Mouse (Mus musculus) liver, embryonic 12.5 days (tissue): ENCODE measurements around the gene Fra10ac1. TPM values are rescaled to one million over a fixed set of nuclear protein-coding genes. Genes with fewer than 3 reads are reported as not detected.
A peak's percentile ranks its signal among the peaks of the same experiment; 100 is the strongest.

Experiments
- ATAC-seq: fragments of 200-750 bp; cut with Nextera tagmentation; 2 replicates; pipeline ENCODE4 v1.8.0; 2017; ENCODE audit warnings: moderate number of reproducible peaks, mild to moderate bottlenecking, moderate library complexity
- H3K27ac ChIP-seq: fragments of 300-500 bp; sonication (generic); 2 replicates; pipeline ENCODE4 v1.5.1; 2016; ENCODE audit warnings: mild to moderate bottlenecking
- H3K27me3 ChIP-seq: fragments of 300-500 bp; sonication (generic); replicated peaks from 2 replicates; pipeline ENCODE4 v1.6.1; 2016; ENCODE audit warnings: mild to moderate bottlenecking, moderate library complexity
- H3K36me3 ChIP-seq: fragments of 300-500 bp; sonication (generic); 2 replicates; pipeline ENCODE4 v1.6.1; 2016; ENCODE audit warnings: mild to moderate bottlenecking, moderate library complexity
- H3K4me1 ChIP-seq: fragments of 300-500 bp; sonication (generic); 2 replicates; pipeline ENCODE4 v1.6.1; 2016
- H3K4me2 ChIP-seq: fragments of 300-500 bp; sonication (generic); 2 replicates; pipeline ENCODE4 v1.6.1; 2016; ENCODE audit warnings: mild to moderate bottlenecking, moderate library complexity
- H3K4me3 ChIP-seq: fragments of 300-500 bp; sonication (generic); 2 replicates; pipeline ENCODE4 v1.5.1; 2016; ENCODE audit warnings: mild to moderate bottlenecking, moderate library complexity
- H3K9ac ChIP-seq: fragments of 300-500 bp; sonication (generic); 2 replicates; pipeline ENCODE4 v1.6.1; 2016; ENCODE audit warnings: mild to moderate bottlenecking, moderate library complexity
- H3K9me3 ChIP-seq: fragments of 300-500 bp; sonication (generic); replicated peaks from 2 replicates; pipeline ENCODE4 v1.6.1; 2016; ENCODE audit warnings: mild to moderate bottlenecking, moderate library complexity
- WGBS: fragments of 180-500 bp; shearing (Covaris S2); methylation state at CpG from one replicate; pipeline ENCODE4 v1.1.7; 2016; ENCODE audit not compliant: insufficient replicate concordance; 5-methylcytosine and 5-hydroxymethylcytosine counted together
- polyA plus RNA-seq: library from polyadenylated mRNA; unstranded; fragments of >200 nt; fragmentation: Nextera tagmentation; extraction: Ambion mirVana; gene quantifications from 2 replicates; pipeline ENCODE4 v1.2.1, GENCODE M21; 2016

The Fra10ac1 gene
- polyA plus RNA-seq, 1 experiment from 2014 or later: 23.5 TPM

- WGBS: 8% methylated on average over 12 of the region's 12 CpGs
Observed at GRCm38 (mm10) chr19:38223356-38223904, 526 bp downstream of the Fra10ac1 start.

GRCm38 (mm10) chr19:38217696-38218095 lies 6.3 kb downstream of the Fra10ac1 start:
- Histone ChIP-seq H3K4me1 (peaks cover under 1% of the 10 kb centered on the region; the same call in 1 of the 2 replicates), H3K27me3 (no peaks in the 10 kb centered on the region), H3K4me3 (no peak overlapping the region), H3K9ac (no peak overlapping the region), H3K4me2 (no peak overlapping the region), H3K9me3 (no peaks in the 10 kb centered on the region), H3K27ac (no peak overlapping the region), H3K36me3 (peaks cover 32% of the 10 kb centered on the region)
- no peak for ATAC-seq
- 87% methylated on average over 3 of the region's 3 CpGs for WGBS

More at GRCm38 (mm10) chr19:38223356-38223904, 526 bp downstream of the Fra10ac1 start:
- H3K36me3 ChIP-seq: peaks cover 8% of the 10 kb centered on the region
- peaks cover 16% of the 10 kb centered on the region for H3K4me1 ChIP-seq
- ATAC-seq: peak; percentile 58
- H3K9ac ChIP-seq: peak overlapping the region; percentile 76
- H3K4me2 ChIP-seq: peak overlapping the region; percentile 75
- H3K27ac ChIP-seq: peak overlapping the region; percentile 79
- no peaks in the 10 kb centered on the region for H3K27me3 ChIP-seq
- peak overlapping the region; percentile 83 for H3K4me3 ChIP-seq
- no peaks in the 10 kb centered on the region for H3K9me3 ChIP-seq

DNA sequence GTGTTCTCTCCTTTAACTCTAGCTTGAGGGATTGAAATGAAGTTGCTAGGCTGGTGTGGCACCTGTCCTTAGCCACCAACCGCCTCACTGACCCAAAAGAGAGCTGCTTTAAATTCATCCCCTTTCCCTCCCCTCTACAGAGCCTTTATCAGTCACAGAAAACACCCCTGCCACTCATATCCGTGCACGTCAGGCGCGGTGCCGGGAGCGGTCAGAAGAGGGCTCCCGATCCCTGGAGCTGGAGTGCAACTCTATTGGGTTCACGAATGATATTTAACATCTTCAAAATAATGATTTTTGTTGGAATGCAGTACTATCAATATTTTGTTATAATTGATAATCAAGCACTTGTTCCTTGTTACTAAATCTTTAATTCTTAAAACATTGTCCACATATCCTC lies 17.3 kb downstream of the Fra10ac1 start:
- H3K36me3 ChIP-seq: peaks cover 36% of the 10 kb centered on the region
- ATAC-seq: no peak
- 61% methylated on average over 9 of the region's 9 CpGs for WGBS
- H3K9me3 ChIP-seq: no peaks in the 10 kb centered on the region
- no peaks in the 10 kb centered on the region for H3K27me3 ChIP-seq
- no peak overlapping the region for H3K4me2 ChIP-seq
- no peak overlapping the region for H3K4me3 ChIP-seq
- no peaks in the 10 kb centered on the region for H3K4me1 ChIP-seq
- no peak overlapping the region for H3K9ac ChIP-seq
- H3K27ac ChIP-seq: no peak overlapping the region

DNA sequence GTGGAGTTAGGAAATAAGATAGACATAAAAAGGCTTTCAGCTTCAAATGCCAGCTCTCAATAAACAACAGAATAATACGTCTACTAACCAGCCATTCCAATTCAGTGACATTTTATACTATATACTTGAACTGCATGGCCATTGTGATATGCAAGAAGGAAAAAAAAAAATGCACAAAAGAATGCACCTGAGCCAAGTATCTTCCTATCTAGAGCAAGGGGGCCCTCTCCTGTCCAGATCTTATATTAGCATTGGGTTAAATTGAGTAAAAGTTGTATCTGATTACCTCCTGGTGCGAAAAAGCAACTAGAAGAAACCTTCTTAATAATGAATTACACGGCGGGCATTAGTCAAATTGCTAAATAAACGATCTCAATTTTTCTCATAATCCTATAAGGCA lies 25.2 kb downstream of the Fra10ac1 start:
- 83% methylated on average over 5 of the region's 5 CpGs for WGBS
- no peak overlapping the region for H3K4me2 ChIP-seq

DNA sequence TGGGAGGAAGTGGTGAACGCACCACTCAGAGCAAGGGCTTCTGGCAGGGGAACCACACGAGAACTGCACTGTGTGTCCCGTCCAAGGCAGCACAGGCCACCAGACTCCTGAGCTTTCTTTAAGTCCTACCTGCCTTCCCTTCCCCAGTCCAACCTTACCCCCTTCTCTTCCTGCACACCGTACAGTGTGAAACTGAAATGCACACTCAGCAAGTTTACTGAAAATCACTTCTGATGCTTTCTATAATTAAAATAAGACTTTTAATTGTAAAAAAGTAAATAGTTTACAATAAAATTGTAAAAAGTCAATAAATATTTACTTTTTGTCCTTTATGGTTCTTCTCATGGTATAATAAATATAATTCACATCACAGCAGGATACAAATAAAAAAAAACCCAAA lies 28.7 kb downstream of the Fra10ac1 start:
- Histone ChIP-seq H3K4me3 (no peak overlapping the region), H3K9me3 (no peaks in the 10 kb centered on the region), H3K36me3 (peaks cover 30% of the 10 kb centered on the region), H3K4me1 (no peaks in the 10 kb centered on the region), H3K27ac (no peak overlapping the region), H3K4me2 (no peak overlapping the region), H3K9ac (no peak overlapping the region), H3K27me3 (no peaks in the 10 kb centered on the region)
- ATAC-seq: no peak
- WGBS: 87% methylated on average over 4 of the region's 4 CpGs

More for the DNA sequence above, 25.2 kb downstream of the Fra10ac1 start:
- no peak for ATAC-seq
- H3K9ac ChIP-seq: no peak overlapping the region
- no peak overlapping the region for H3K4me3 ChIP-seq
- no peaks in the 10 kb centered on the region for H3K27me3 ChIP-seq
- H3K9me3 ChIP-seq: no peaks in the 10 kb centered on the region
- no peaks in the 10 kb centered on the region for H3K4me1 ChIP-seq
- no peak overlapping the region for H3K27ac ChIP-seq
- peaks cover 35% of the 10 kb centered on the region for H3K36me3 ChIP-seq

GRCm38 (mm10) chr19:38191446-38191845 lies 32.5 kb downstream of the Fra10ac1 start:
- no peak overlapping the region for H3K4me3 ChIP-seq
- peak; percentile 60 for ATAC-seq
- no peak overlapping the region for H3K9ac ChIP-seq
- H3K9me3 ChIP-seq: no peaks in the 10 kb centered on the region
- no peaks in the 10 kb centered on the region for H3K27me3 ChIP-seq
- no peak overlapping the region for H3K4me2 ChIP-seq
- 73% methylated on average over 5 of the region's 5 CpGs for WGBS
- H3K4me1 ChIP-seq: no peaks in the 10 kb centered on the region; the same call in 1 of the 2 replicates
- 0 out of 2 replicates have a peak overlapping the region, but pooled peaks have one; percentile 16 for H3K27ac ChIP-seq
- peaks cover 39% of the 10 kb centered on the region for H3K36me3 ChIP-seq

DNA sequence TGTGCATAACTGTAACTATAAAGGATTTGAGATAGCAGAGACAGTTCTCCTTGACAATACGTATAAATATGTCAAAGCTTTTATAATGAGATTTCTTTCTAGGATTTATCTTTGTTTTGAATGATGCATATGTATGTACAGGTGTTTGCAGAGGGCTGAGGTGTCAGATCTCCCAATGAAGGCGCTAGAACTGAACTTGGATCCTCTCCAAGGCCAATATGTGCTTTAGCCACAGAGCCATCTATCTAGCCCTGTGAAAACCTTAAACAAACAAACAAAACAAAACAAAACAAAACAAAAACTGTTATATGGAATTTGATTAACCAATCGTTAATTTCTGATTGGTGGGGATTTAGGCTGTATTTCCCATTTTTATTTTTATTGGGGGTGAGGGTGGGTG lies 33.4 kb downstream of the Fra10ac1 start:
- Histone ChIP-seq H3K9me3 (no peaks in the 10 kb centered on the region), H3K36me3 (peaks cover 45% of the 10 kb centered on the region), H3K9ac (no peak overlapping the region), H3K27ac (no peak overlapping the region), H3K4me1 (no peaks in the 10 kb centered on the region; the same call in 1 of the 2 replicates), H3K4me3 (no peak overlapping the region), H3K4me2 (no peak overlapping the region), H3K27me3 (no peaks in the 10 kb centered on the region)
- 71% methylated on average over 3 of the region's 3 CpGs for WGBS
- ATAC-seq: no peak

DNA sequence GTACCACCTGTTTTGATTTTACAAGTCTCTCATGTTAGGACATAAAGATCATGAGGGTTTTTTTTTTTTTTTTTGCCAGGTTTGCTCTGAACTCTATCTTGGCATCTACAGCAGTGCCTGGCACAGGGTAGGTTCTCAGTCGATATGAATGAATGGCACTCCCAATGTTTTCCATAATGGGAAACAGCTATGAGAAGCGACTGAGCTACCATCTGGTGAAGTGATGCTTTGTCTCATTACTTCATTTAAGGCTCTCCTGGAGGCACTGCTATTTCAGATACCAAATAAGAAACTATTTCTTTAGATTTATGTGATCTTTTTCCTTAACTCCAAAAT lies 36.6 kb downstream of the Fra10ac1 start:
- Histone ChIP-seq H3K27ac (no peak overlapping the region), H3K36me3 (peaks cover 42% of the 10 kb centered on the region), H3K4me1 (no peaks in the 10 kb centered on the region; the same call in 1 of the 2 replicates), H3K4me3 (no peak overlapping the region), H3K9me3 (no peaks in the 10 kb centered on the region), H3K9ac (no peak overlapping the region), H3K4me2 (no peak overlapping the region), H3K27me3 (no peaks in the 10 kb centered on the region)
- ATAC-seq: no peak
- WGBS: 77% methylated on average over 2 of the region's 2 CpGs

DNA sequence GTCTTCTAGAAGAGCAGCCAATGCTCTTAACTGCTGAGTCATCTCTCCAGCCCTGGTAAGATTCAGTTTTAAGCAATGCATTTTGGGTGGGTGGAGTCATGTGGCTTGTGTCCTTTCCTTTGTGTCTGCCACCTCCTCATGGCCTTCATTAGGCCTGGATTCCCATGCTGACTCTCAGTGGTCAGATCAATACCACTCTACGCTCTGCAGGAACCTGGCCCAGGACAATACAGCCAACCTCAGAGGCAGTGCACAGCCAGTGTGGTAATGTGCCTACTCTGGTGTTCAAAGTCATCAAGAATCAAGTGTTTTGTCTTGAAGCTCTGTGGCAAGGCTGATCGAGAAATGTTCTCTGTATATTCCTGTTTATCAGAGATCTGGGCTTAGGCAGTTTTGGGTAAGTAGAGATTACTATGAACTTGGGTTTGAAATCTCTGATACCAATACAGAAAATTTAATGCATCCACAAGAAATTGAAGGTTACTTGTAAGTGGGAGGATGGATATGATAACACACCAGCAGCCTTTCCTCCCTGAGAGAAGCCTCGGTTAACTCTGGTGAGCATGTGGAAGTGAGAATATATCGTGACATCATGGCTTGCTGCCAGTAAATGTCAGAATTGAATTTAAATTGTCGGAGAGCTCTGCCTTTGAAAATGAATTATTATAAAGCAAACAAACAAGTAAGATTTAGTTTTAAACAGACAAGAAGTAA lies 37.2 kb downstream of the Fra10ac1 start:
- no peak for ATAC-seq
- Histone ChIP-seq H3K4me1 (no peaks in the 10 kb centered on the region; the same call in 1 of the 2 replicates), H3K9ac (no peak overlapping the region), H3K27me3 (no peaks in the 10 kb centered on the region), H3K27ac (no peak overlapping the region), H3K4me2 (no peak overlapping the region), H3K4me3 (no peak overlapping the region), H3K9me3 (no peaks in the 10 kb centered on the region), H3K36me3 (peaks cover 47% of the 10 kb centered on the region)
- WGBS: 73% methylated on average over 5 of the region's 5 CpGs

GRCm38 (mm10) chr19:38179675-38180074 lies 44.3 kb downstream of the Fra10ac1 start:
- Histone ChIP-seq H3K4me2 (no peak overlapping the region), H3K36me3 (peaks cover 28% of the 10 kb centered on the region), H3K9ac (no peak overlapping the region), H3K27me3 (no peaks in the 10 kb centered on the region), H3K27ac (no peak overlapping the region), H3K4me3 (no peak overlapping the region), H3K4me1 (no peaks in the 10 kb centered on the region), H3K9me3 (no peaks in the 10 kb centered on the region)
- 79% methylated on average over 9 of the region's 9 CpGs for WGBS
- ATAC-seq: no peak

DNA sequence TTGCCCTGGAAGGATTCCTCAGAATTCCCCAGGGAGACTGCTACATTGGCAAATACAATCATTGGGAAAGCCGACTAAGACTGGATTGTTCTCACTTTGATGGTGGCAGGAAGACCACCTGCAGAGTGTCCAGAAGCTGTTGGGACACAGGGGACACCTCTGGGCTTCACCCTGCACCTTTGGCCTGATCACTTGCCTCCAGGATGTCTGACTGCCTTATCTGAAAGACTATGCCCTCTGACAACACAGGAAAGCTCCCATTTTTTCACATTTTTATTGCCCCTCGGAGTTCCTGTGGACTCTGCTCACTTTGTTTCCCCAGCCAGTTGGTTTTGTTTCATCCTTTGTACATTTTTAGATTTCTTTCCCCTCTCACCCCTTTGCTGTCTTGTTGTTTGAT lies 59.3 kb downstream of the Fra10ac1 start:
- no peak for ATAC-seq
- H3K36me3 ChIP-seq: no peaks in the 10 kb centered on the region
- no peak overlapping the region for H3K4me3 ChIP-seq
- H3K9ac ChIP-seq: no peak overlapping the region
- no peak overlapping the region for H3K4me2 ChIP-seq
- H3K27me3 ChIP-seq: no peaks in the 10 kb centered on the region
- no peaks in the 10 kb centered on the region for H3K9me3 ChIP-seq
- 0 out of 2 replicates have a peak, but pooled peaks cover 3% of the 10 kb centered on the region for H3K4me1 ChIP-seq
- WGBS: 28% methylated on average over 2 of the region's 2 CpGs
- H3K27ac ChIP-seq: no peak overlapping the region

- no peaks in the 10 kb centered on the region for H3K27me3 ChIP-seq
- H3K9ac ChIP-seq: no peak overlapping the region; the same call in 1 of the 2 replicates
- ATAC-seq: peak; percentile 74
- no peaks in the 10 kb centered on the region for H3K9me3 ChIP-seq
- H3K36me3 ChIP-seq: no peaks in the 10 kb centered on the region
- H3K4me1 ChIP-seq: 0 out of 2 replicates have a peak, but pooled peaks cover 3% of the 10 kb centered on the region
- WGBS: 65% methylated on average over 21 of the region's 21 CpGs
- no peak overlapping the region for H3K4me3 ChIP-seq
- peak overlapping the region; percentile 31; the same call in 1 of the 2 replicates for H3K4me2 ChIP-seq
- H3K27ac ChIP-seq: peak overlapping the region; percentile 62
Observed at GRCm38 (mm10) chr19:38161648-38162354, 62.2 kb downstream of the Fra10ac1 start.
